Mouse (Mus musculus) intestine, embryonic 14.5 days (tissue): ENCODE data around the gene Dscam. TPM values are rescaled to one million over a fixed set of nuclear protein-coding genes. Genes with fewer than 3 reads are reported as not detected.
A peak's percentile ranks its signal among the peaks of the same experiment; 100 is the strongest.

Source experiments
- ATAC-seq: fragments of 200-750 bp; cut with Nextera tagmentation; replicated peaks from 2 replicates; pipeline ENCODE4 v1.8.0; 2017; ENCODE audit warnings: low read depth, moderate number of reproducible peaks, moderate TSS enrichment, moderate library complexity; ENCODE audit not compliant: low FRiP score, low TSS enrichment
- DNase-seq: peaks from one replicate; pipeline ENCODE4 v3.0.0-alpha.2; 2018; ENCODE audit warnings: low spot score
- H3K27ac ChIP-seq: fragments of 300-500 bp; sonication (generic); 2 replicates; pipeline ENCODE4 v1.5.1; 2014; ENCODE audit warnings: low read depth, mild to moderate bottlenecking, control low read depth
- H3K27me3 ChIP-seq: fragments of 300-500 bp; sonication (generic); replicated peaks from 2 replicates; pipeline ENCODE4 v1.6.1; 2014; ENCODE audit warnings: low read length, control low read depth; ENCODE audit not compliant: control insufficient read depth, insufficient read depth
- H3K36me3 ChIP-seq: fragments of 300-500 bp; sonication (generic); 2 replicates; pipeline ENCODE4 v1.6.1; 2014; ENCODE audit warnings: low read length, control low read depth; ENCODE audit not compliant: control insufficient read depth, insufficient read depth
- H3K4me1 ChIP-seq: fragments of 300-500 bp; sonication (generic); replicated peaks from 2 replicates; pipeline ENCODE4 v1.6.1; 2014; ENCODE audit warnings: low read length, control low read depth, mixed read lengths; ENCODE audit not compliant: control insufficient read depth, insufficient read depth
- H3K4me2 ChIP-seq: fragments of 300-500 bp; sonication (generic); 2 replicates; pipeline ENCODE4 v1.6.1; 2014; ENCODE audit warnings: low read length
- H3K4me3 ChIP-seq: fragments of 300-500 bp; sonication (generic); 2 replicates; pipeline ENCODE4 v1.5.1; 2014; ENCODE audit warnings: low read depth, low read length, control low read depth, mixed read lengths
- H3K9ac ChIP-seq: fragments of 300-500 bp; sonication (generic); 2 replicates; pipeline ENCODE4 v1.6.1; 2014; ENCODE audit warnings: mild to moderate bottlenecking, low read length
- H3K9me3 ChIP-seq: fragments of 300-500 bp; sonication (generic); 2 replicates; pipeline ENCODE4 v1.6.1; 2016; ENCODE audit warnings: low read length, control low read depth; ENCODE audit not compliant: control insufficient read depth
- WGBS: fragments of 180-500 bp; shearing (Covaris S2); extraction: QIAGEN DNeasy Blood & Tissue Kit; methylation state at CpG from one replicate; pipeline ENCODE4 v1.1.7; 2014; 5-methylcytosine and 5-hydroxymethylcytosine counted together
- polyA plus RNA-seq: library from polyadenylated mRNA; unstranded; fragments of >200 nt; fragmentation: Nextera tagmentation; extraction: Ambion mirVana; gene quantifications from 2 replicates; pipeline ENCODE4 v1.2.1, GENCODE M21; 2014

The Dscam gene
- polyA plus RNA-seq, 1 experiment from 2014 or later, result 0.37 TPM

- no peak overlapping the region for H3K9ac ChIP-seq
- WGBS, result 75% methylated on average over 2 of the region's 2 CpGs
- H3K27ac ChIP-seq, result no peak overlapping the region
- no peaks in the 10 kb centered on the region for H3K9me3 ChIP-seq
- no peaks in the 10 kb centered on the region for H3K27me3 ChIP-seq
- H3K4me1 ChIP-seq, result no peaks in the 10 kb centered on the region
- DNase-seq, result no peak
- no peak overlapping the region for H3K4me3 ChIP-seq
- no peaks in the 10 kb centered on the region for H3K36me3 ChIP-seq
- H3K4me2 ChIP-seq, result no peak overlapping the region
- no peak for ATAC-seq
Observed at GRCm38 (mm10) chr16:97096709-97097108, 73.8 kb downstream of the Dscam start.

GRCm38 (mm10) chr16:97095496-97095895 is 75.1 kb downstream of the Dscam start:
- no peak for ATAC-seq
- 89% methylated on average over 1 of the region's 1 CpGs for WGBS
- H3K27me3 ChIP-seq, result no peaks in the 10 kb centered on the region
- H3K9ac ChIP-seq, result no peak overlapping the region
- no peak for DNase-seq
- H3K4me2 ChIP-seq, result no peak overlapping the region
- H3K27ac ChIP-seq, result no peak overlapping the region
- no peaks in the 10 kb centered on the region for H3K9me3 ChIP-seq
- H3K4me3 ChIP-seq, result no peak overlapping the region
- H3K4me1 ChIP-seq, result no peaks in the 10 kb centered on the region
- no peaks in the 10 kb centered on the region for H3K36me3 ChIP-seq

- H3K4me3 ChIP-seq, result no peak overlapping the region
- DNase-seq (peak; percentile 67), ATAC-seq (no peak)
- no peak overlapping the region for H3K9ac ChIP-seq
- no peak overlapping the region for H3K27ac ChIP-seq
- no peaks in the 10 kb centered on the region for H3K4me1 ChIP-seq
- no peaks in the 10 kb centered on the region for H3K9me3 ChIP-seq
- no peaks in the 10 kb centered on the region for H3K27me3 ChIP-seq
- 40% methylated on average over 3 of the region's 3 CpGs for WGBS
- H3K36me3 ChIP-seq, result no peaks in the 10 kb centered on the region
- H3K4me2 ChIP-seq, result no peak overlapping the region
Observed at GRCm38 (mm10) chr16:97089339-97089738, 81.2 kb downstream of the Dscam start.

GRCm38 (mm10) chr16:97083694-97084093 is 86.9 kb downstream of the Dscam start:
- H3K27ac ChIP-seq, result no peak overlapping the region
- no peaks in the 10 kb centered on the region for H3K4me1 ChIP-seq
- H3K4me2 ChIP-seq, result no peak overlapping the region
- 87% methylated on average over 2 of the region's 2 CpGs for WGBS
- no peaks in the 10 kb centered on the region for H3K9me3 ChIP-seq
- ATAC-seq (no peak), DNase-seq (no peak)
- no peaks in the 10 kb centered on the region for H3K36me3 ChIP-seq
- H3K9ac ChIP-seq, result no peak overlapping the region
- H3K4me3 ChIP-seq, result no peak overlapping the region
- no peaks in the 10 kb centered on the region for H3K27me3 ChIP-seq

- no peak for ATAC-seq
- H3K27me3 ChIP-seq, result no peaks in the 10 kb centered on the region
- 78% methylated on average over 4 of the region's 4 CpGs for WGBS
- H3K9me3 ChIP-seq, result no peaks in the 10 kb centered on the region
- H3K4me1 ChIP-seq, result no peaks in the 10 kb centered on the region
- no peak overlapping the region for H3K27ac ChIP-seq
- H3K9ac ChIP-seq, result no peak overlapping the region
- no peak for DNase-seq
- no peaks in the 10 kb centered on the region for H3K36me3 ChIP-seq
- no peak overlapping the region for H3K4me2 ChIP-seq
- H3K4me3 ChIP-seq, result no peak overlapping the region
Observed at GRCm38 (mm10) chr16:97075920-97076572, 94.5 kb downstream of the Dscam start.

GRCm38 (mm10) chr16:97075137-97075902 is 95.2 kb downstream of the Dscam start:
- no peak overlapping the region for H3K4me2 ChIP-seq
- no peaks in the 10 kb centered on the region for H3K36me3 ChIP-seq
- 66% methylated on average over 6 of the region's 6 CpGs for WGBS

GRCm38 (mm10) chr16:97073847-97074246 is 96.7 kb downstream of the Dscam start:
- Histone ChIP-seq H3K4me1 (no peaks in the 10 kb centered on the region), H3K4me3 (no peak overlapping the region), H3K27ac (no peak overlapping the region), H3K9ac (no peak overlapping the region), H3K36me3 (no peaks in the 10 kb centered on the region), H3K9me3 (no peaks in the 10 kb centered on the region), H3K27me3 (no peaks in the 10 kb centered on the region), H3K4me2 (no peak overlapping the region)
- WGBS, result 95% methylated on average over 1 of the region's 1 CpGs
- no peak for ATAC-seq
- no peak for DNase-seq

More at GRCm38 (mm10) chr16:97075137-97075902, 95.2 kb downstream of the Dscam start:
- no peak for ATAC-seq
- no peak for DNase-seq
- no peak overlapping the region for H3K27ac ChIP-seq
- no peak overlapping the region for H3K9ac ChIP-seq
- H3K4me1 ChIP-seq, result no peaks in the 10 kb centered on the region
- H3K27me3 ChIP-seq, result no peaks in the 10 kb centered on the region
- no peak overlapping the region for H3K4me3 ChIP-seq
- no peaks in the 10 kb centered on the region for H3K9me3 ChIP-seq

- H3K9me3 ChIP-seq, result no peaks in the 10 kb centered on the region
- no peak overlapping the region for H3K4me2 ChIP-seq
- H3K36me3 ChIP-seq, result no peaks in the 10 kb centered on the region
- DNase-seq, result no peak
- H3K9ac ChIP-seq, result no peak overlapping the region
- H3K4me3 ChIP-seq, result no peak overlapping the region
- H3K27me3 ChIP-seq, result no peaks in the 10 kb centered on the region
- no peak overlapping the region for H3K27ac ChIP-seq
- 92% methylated on average over 2 of the region's 2 CpGs for WGBS
- H3K4me1 ChIP-seq, result no peaks in the 10 kb centered on the region
- no peak for ATAC-seq
Observed at GRCm38 (mm10) chr16:97072624-97073023, 97.9 kb downstream of the Dscam start.

- Histone ChIP-seq H3K9ac (no peak overlapping the region), H3K27ac (no peak overlapping the region), H3K9me3 (no peaks in the 10 kb centered on the region), H3K27me3 (no peaks in the 10 kb centered on the region), H3K4me1 (no peaks in the 10 kb centered on the region), H3K4me3 (no peak overlapping the region), H3K36me3 (no peaks in the 10 kb centered on the region), H3K4me2 (no peak overlapping the region)
- no peak for ATAC-seq
- WGBS, result 52% methylated on average over 4 of the region's 4 CpGs
- no peak for DNase-seq
Observed at GRCm38 (mm10) chr16:97066856-97067255, 103.7 kb downstream of the Dscam start.
